Mouse (Mus musculus): ENCODE measurements around the gene Stard7. TPM values are rescaled to one million over a fixed set of nuclear protein-coding genes. Genes with fewer than 3 reads are reported as not detected.
"Not testable (repeated sequence)": the region's sequence is repeated elsewhere in the genome, so short reads cannot be mapped to it uniquely, and the experiment has no call there.

The Stard7 gene
- polyA plus RNA-seq, 1 experiment from 2014 or later = 85.6 TPM

DNA sequence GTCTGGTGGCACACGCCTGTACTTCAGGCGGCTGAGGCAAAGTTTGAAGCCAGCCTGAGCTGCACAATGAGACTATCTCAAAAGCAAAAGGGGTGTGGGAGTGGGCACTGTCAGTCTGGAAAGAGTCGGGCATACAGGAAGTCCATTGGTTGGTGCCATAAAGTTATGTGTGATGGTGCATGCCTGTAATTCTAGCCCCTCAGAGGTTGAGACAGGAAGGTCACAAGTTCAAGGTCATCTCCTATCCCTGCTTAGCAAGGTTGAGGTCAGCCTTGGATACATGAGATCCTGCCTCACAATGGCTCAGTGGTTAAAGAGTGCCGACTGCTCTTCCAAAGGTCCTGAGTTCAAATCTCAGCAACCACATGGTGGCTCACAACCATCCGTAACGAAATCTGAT is 14.7 kb upstream of the Stard7 start:
- Histone ChIP-seq H3K27ac (no peak overlapping the region), H3K4me1 (no peaks in the 10 kb centered on the region), H3K36me3 (replicated peaks) (peaks cover 57% of the 10 kb centered on the region), H3K27me3 (ENCODE audit: poor library complexity, severe bottlenecking) (no peaks in the 10 kb centered on the region), H3K4me3 (no peak overlapping the region), H3K9me3 (no peaks in the 10 kb centered on the region)
- DNase-seq (ENCODE audit: extremely low spot score, low spot score) = no peak
- 88% methylated on average over 6 of the region's 6 CpGs for WGBS

DNA sequence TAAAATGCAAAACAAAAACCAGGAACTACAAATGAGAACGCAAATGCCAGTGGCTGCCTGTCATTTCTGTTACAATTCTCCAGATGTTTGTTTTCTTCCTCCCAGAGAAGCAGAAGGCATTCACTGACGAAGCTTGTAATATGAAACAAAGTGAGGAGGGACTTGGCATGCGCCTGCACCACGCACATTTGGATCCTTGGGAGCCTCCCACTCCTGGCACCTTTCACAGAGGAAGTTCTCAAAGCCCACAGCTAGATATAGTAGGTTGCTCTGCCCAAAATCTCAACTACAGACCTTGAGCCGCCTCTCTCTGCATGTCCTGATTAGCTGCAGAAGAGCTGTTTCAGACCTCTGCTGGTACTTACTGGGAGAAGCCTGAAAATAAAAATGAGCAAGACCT is 10.7 kb upstream of the Stard7 start:
- no peak overlapping the region for H3K27ac ChIP-seq
- H3K9me3 ChIP-seq = no peaks in the 10 kb centered on the region
- 87% methylated on average over 5 of the region's 5 CpGs for WGBS
- no peaks in the 10 kb centered on the region for H3K27me3 ChIP-seq (ENCODE audit: poor library complexity, severe bottlenecking)
- H3K36me3 ChIP-seq (replicated peaks) = peaks cover 48% of the 10 kb centered on the region
- H3K4me1 ChIP-seq = no peaks in the 10 kb centered on the region
- no peak for DNase-seq (ENCODE audit: extremely low spot score, low spot score)
- no peak overlapping the region for H3K4me3 ChIP-seq

DNA sequence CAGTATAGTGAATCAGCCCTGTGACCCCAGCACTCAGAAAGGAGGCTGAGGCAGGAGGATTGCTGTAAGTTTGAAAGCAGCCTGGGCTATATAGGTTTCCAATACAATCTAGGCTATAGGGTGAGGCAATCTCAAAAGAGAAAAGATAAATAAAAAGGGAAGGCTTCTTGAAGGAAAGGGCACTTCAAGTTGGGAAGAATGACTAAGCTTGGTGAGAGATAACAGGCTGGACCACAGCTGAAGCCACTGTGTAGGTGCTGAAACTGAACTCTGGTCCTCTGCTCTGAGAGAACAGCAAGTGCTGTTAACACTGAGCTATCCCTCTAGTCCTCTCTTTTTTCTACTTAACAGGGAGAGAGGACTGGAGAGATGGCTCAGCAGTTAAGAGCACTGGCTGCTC is 7.5 kb upstream of the Stard7 start:
- Histone ChIP-seq H3K27me3 (ENCODE audit: poor library complexity, severe bottlenecking) (no peaks in the 10 kb centered on the region), H3K36me3 (replicated peaks) (peaks cover 28% of the 10 kb centered on the region), H3K4me3 (no peak overlapping the region), H3K27ac (no peak overlapping the region), H3K4me1 (no peaks in the 10 kb centered on the region), H3K9me3 (no peaks in the 10 kb centered on the region)
- DNase-seq (ENCODE audit: extremely low spot score, low spot score) = no peak

DNA sequence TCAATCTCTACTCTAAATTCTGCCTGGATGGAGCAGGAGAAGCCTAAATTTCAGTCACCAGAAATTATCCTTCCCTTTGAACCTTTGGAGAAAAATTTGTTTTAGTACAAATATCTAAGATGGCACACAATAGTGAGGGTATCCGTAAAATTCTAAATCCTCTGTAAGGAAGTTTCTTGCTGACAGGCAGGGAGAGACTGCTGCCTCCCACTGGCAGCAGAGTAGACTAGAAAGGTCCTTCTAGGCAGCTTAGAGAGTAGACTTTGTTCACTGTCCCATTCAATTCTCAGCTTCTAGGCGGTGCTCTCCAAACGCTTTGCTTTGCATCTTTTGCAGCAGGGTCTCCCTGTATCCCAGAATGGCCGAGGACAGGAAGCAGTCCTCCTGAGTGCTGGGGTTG is 2.2 kb upstream of the Stard7 start:
- no peak overlapping the region for H3K27ac ChIP-seq
- no peak overlapping the region for H3K4me3 ChIP-seq
- H3K36me3 ChIP-seq (replicated peaks) = peaks cover 6% of the 10 kb centered on the region
- H3K27me3 ChIP-seq (ENCODE audit: poor library complexity, severe bottlenecking) = no peaks in the 10 kb centered on the region
- 51% methylated on average over 4 of the region's 4 CpGs for WGBS
- peaks cover 15% of the 10 kb centered on the region for H3K4me1 ChIP-seq
- no peaks in the 10 kb centered on the region for H3K9me3 ChIP-seq
- DNase-seq (ENCODE audit: extremely low spot score, low spot score) = no peak

DNA sequence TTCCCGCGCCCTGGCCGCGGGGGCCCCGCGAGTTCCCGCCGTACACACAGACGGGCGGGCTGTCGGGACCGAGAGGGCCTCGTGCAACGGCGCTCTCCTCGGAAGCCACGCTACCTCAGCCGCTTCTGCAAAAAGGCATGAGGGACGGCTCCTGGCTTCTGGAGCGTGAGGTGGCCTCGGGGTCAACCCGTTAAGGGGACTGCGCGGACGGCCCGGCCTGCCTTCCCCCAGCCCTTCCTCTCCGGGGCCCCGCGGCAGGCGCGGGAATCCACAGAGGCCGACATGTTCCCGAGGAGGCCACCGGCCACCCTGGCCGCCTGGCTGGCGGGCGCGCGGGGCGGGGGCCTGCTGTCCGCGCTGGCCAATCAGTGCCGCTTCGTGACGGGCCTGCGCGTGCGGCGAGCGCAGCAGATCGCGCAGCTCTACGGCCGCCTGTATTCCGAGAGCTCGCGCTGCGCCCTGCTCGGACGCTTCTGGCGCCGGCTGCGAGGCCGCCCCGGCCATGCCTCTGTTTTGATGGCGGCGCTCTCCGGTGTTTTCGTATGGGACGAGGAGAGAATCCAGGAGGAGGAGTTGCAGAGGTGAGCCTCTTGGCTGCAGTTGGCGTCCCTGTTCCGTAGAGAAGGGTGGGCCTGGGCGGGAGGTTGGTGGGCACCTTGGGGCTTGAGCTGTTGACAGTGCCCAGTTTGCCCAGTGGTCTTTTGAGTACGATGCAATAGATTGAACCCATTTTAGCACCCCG is 453 bp downstream of the Stard7 start:
- DNase-seq (ENCODE audit: extremely low spot score, low spot score) = peak; percentile 81
- peaks cover 12% of the 10 kb centered on the region for H3K36me3 ChIP-seq (replicated peaks)
- no peaks in the 10 kb centered on the region for H3K9me3 ChIP-seq
- WGBS = under 1% methylated on average over 75 of the region's 75 CpGs
- peaks cover 25% of the 10 kb centered on the region for H3K4me1 ChIP-seq
- H3K27me3 ChIP-seq (ENCODE audit: poor library complexity, severe bottlenecking) = no peaks in the 10 kb centered on the region
- H3K4me3 ChIP-seq = peak overlapping the region; percentile 99
- peak overlapping the region; percentile 98 for H3K27ac ChIP-seq

DNA sequence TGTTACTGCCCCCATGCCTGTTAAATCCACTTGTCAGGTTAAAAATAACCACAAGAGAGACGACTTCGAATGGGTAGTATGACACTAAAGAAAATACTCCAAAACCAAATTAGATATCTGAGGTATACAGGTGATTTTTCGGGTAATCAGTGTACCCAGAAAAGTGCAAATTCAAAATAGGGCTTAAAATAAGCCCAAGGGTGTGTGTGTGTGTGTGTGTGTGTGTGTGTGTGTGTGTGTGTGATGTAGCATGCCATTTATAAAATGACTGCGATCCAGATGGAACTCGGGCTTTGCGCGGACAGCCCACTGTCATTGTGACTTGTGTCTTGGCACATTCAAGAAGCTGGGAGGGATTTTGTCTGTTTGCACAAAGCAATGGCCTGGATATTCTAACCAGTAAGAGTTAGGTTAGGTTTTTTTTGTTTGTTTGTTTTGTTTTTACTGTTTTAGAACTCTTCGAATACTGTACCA is 1.1 kb downstream of the Stard7 start:
- Histone ChIP-seq H3K27ac (peak overlapping the region; percentile 98), H3K4me1 (peaks cover 28% of the 10 kb centered on the region), H3K27me3 (ENCODE audit: poor library complexity, severe bottlenecking) (no peaks in the 10 kb centered on the region), H3K4me3 (peak overlapping the region; percentile 99), H3K36me3 (replicated peaks) (peaks cover 12% of the 10 kb centered on the region), H3K9me3 (no peaks in the 10 kb centered on the region)
- 23% methylated on average over 8 of the region's 8 CpGs for WGBS
- no peak for DNase-seq (ENCODE audit: extremely low spot score, low spot score)

DNA sequence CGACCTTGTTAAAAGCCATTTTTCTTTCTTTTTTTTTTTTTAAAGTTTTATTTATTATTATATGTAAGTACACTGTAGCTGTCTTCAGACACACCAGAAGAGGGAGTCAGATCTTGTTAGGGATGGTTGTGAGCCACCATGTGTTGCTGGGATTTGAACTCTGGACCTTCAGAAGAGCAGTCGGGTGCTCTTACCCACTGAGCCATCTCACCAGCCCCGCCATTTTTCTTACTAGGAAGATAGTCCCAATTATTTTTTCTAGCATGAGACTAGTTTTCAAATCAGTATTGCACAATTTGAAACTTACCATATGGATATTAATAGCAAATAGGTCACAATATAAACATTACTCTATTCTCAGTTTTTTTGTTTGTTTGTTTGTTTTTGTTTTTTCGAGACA is 2.0 kb downstream of the Stard7 start:
- H3K9me3 ChIP-seq; H3K27ac ChIP-seq; H3K27me3 ChIP-seq (ENCODE audit: poor library complexity, severe bottlenecking); DNase-seq (ENCODE audit: extremely low spot score, low spot score): not testable (repeated sequence)
- peaks cover 28% of the 10 kb centered on the region for H3K4me1 ChIP-seq
- WGBS = 88% methylated on average over 4 of the region's 4 CpGs
- peak overlapping the region; percentile 99; the same call in 1 of the 2 replicates for H3K4me3 ChIP-seq
- H3K36me3 ChIP-seq (replicated peaks) = peaks cover 12% of the 10 kb centered on the region

DNA sequence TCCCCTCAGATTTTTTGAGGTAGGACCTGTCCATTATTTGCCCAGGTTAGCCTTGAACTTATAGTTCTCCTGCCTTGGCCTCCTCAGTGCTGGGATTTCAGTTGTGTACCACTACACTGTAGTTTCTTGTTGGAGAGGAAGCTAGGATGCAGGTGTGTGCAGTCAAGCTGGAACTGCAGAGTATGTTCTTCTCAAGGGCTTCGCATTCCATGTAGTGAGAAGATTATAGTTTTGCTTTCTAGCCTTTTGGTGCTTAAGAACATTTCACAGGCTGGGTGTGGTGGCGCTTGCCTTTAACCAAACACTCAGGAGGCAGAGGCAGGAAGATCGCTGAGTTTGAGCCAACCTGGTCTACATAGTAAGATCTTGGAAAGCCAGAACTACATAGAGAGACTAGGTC is 2.8 kb downstream of the Stard7 start:
- H3K9me3 ChIP-seq = no peaks in the 10 kb centered on the region
- peaks cover 28% of the 10 kb centered on the region for H3K4me1 ChIP-seq
- no peak for DNase-seq (ENCODE audit: extremely low spot score, low spot score)
- H3K27me3 ChIP-seq (ENCODE audit: poor library complexity, severe bottlenecking) = no peaks in the 10 kb centered on the region
- 100% methylated on average over 3 of the region's 3 CpGs for WGBS
- H3K4me3 ChIP-seq = no peak overlapping the region
- H3K36me3 ChIP-seq (replicated peaks) = peaks cover 12% of the 10 kb centered on the region
- no peak overlapping the region for H3K27ac ChIP-seq

DNA sequence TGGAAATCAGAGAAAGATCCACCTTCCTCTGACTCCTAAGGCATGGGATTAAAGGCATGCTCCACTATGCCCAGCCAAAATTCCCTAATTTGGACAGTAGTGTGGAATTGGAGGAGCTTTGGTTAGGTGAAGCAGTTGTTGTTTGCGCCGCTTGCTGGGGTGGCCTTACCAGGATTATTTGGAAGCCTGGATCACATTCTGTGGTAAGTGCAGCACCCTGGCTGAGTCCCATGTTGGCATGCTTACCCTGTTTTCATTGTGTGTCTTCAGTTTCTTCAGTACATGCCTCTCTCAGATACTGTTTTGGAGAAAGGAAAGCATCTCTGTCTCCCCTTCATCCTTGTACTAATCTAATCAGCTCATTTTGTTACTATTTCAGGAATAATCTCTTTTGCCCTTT is 4.6 kb downstream of the Stard7 start:
- Histone ChIP-seq H3K27me3 (ENCODE audit: poor library complexity, severe bottlenecking) (no peaks in the 10 kb centered on the region), H3K27ac (no peak overlapping the region), H3K4me1 (peaks cover 28% of the 10 kb centered on the region), H3K9me3 (no peaks in the 10 kb centered on the region), H3K36me3 (replicated peaks) (peaks cover 14% of the 10 kb centered on the region), H3K4me3 (no peak overlapping the region)
- 94% methylated on average over 2 of the region's 2 CpGs for WGBS
- no peak for DNase-seq (ENCODE audit: extremely low spot score, low spot score)

DNA sequence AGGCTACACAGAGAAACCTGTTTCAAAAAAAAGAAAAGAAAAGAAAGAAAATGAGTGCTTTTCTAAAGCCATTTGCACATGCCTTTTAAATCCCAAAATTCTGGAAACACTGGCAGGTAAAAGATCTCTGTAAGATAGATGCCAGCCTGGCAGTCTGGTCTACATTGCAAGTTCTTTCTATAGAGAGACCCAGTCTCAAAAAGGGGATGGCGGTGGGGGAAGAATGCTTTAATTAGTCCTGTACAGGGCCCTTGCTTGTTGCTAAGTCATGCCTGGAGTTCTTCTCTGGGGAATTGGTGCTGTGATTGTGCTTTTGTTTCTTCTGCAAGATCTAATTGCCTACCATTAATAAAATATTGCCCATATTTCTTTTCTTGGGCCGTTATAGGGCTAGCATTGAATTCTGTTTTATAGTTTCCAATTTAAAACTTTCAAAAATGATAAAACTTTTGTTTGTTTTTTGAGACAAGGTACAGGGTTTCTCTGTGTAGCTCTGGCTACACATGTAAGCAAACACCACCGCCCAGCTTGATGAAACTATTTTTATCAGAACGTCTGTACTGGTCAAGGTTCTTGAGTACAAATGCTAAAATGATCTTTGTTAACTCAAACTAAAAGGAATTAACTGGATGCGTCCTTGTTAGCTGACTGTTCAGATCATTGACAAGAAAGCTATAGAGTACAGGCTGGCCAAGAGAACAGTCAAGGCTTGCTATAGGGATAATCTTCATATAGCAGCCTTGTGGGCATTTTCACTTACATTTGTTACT is 5.7 kb downstream of the Stard7 start:
- Histone ChIP-seq H3K4me1 (peaks cover 23% of the 10 kb centered on the region), H3K4me3 (no peak overlapping the region), H3K27me3 (ENCODE audit: poor library complexity, severe bottlenecking) (no peaks in the 10 kb centered on the region), H3K36me3 (replicated peaks) (peaks cover 15% of the 10 kb centered on the region), H3K9me3 (no peaks in the 10 kb centered on the region), H3K27ac (no peak overlapping the region)
- 86% methylated on average over 5 of the region's 5 CpGs for WGBS
- DNase-seq (ENCODE audit: extremely low spot score, low spot score) = no peak

DNA sequence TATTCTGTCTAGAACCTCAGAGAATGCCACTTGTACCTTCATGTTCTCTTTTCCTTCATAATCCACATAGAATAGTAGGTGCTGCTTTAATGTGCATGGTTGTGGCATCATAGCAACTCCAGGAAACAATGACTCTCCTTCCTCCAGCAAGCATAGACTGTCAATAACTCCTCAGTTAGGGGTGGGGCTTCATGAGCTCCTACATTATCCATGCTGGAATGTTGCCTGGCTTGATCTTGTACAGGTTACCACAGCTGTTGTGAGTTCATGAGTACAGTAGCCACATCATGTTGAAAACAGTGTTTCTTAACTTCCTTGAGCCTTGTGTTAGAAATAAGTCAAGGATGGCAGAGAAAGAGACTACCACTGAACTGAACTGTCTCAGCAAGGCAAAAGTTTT is 8.1 kb downstream of the Stard7 start:
- no peak for DNase-seq (ENCODE audit: extremely low spot score, low spot score)
- H3K4me3 ChIP-seq = no peak overlapping the region
- no peaks in the 10 kb centered on the region for H3K9me3 ChIP-seq
- H3K27ac ChIP-seq = no peak overlapping the region
- peaks cover 7% of the 10 kb centered on the region for H3K36me3 ChIP-seq (replicated peaks)
- H3K4me1 ChIP-seq = peaks cover 19% of the 10 kb centered on the region
- no peaks in the 10 kb centered on the region for H3K27me3 ChIP-seq (ENCODE audit: poor library complexity, severe bottlenecking)

DNA sequence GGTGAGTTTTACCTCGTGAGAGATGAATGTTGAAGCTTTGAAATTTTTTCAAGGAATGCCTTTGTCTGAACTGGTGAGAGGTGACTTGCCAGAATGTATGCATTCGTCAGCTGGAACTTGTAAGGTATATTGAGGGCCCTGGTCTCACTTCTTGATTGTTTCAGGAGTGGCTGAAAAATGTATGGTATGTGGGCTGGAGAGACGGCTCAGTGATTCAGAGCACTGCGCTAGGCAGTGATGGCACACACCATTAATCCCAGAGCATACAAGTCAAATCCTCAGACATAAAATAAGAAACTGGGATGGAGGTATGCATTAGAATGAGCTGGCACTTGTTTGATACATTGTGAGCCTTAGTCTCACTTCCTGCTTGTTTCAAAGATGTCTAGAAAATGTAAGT is 22.2 kb downstream of the Stard7 start:
- Histone ChIP-seq H3K27ac (no peak overlapping the region), H3K9me3 (no peaks in the 10 kb centered on the region), H3K4me3 (no peak overlapping the region), H3K36me3 (replicated peaks) (peaks cover 89% of the 10 kb centered on the region), H3K4me1 (no peaks in the 10 kb centered on the region), H3K27me3 (ENCODE audit: poor library complexity, severe bottlenecking) (no peaks in the 10 kb centered on the region)
- DNase-seq (ENCODE audit: extremely low spot score, low spot score) = no peak
- WGBS = 89% methylated on average over 4 of the region's 4 CpGs

DNA sequence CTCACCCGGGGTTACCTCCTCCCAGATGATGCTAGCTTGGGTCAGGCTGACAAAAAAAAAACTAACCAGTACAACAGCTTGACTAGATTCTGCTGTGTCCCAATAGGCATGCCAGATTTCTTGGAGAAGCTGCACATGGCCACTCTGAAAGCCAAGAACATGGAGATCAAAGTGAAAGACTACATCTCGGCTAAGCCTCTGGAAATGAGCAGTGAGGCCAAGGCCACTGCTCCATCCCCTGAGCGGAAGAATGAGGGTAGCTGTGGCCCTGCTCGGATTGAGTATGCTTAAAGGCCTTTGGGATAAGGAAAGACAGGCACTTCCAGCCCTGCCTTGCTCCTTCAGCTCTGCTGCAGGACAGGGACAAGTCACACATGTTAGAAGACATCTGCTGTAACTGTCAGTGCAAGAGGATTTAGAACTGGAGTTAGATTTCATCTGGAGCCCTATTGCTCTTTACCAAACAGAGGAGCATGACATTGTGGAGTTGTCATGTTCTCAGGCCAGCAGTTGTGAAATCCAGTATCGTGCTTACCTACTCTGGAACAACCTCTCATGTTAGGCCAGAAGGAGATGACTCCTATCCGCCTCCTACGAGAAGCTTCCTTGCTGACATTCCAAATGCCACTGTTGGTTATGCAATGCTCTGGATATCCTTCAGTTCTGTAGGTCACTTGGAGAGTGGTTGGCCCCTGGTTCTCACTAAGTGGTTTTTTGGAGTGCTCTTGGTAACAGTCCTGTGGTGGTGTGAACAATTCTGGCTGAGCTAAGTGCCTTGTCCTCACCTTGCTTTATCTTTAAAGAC is 27.2 kb downstream of the Stard7 start:
- no peak for DNase-seq (ENCODE audit: extremely low spot score, low spot score)
- Histone ChIP-seq H3K27me3 (ENCODE audit: poor library complexity, severe bottlenecking) (no peaks in the 10 kb centered on the region), H3K27ac (no peak overlapping the region), H3K4me1 (no peaks in the 10 kb centered on the region), H3K9me3 (no peaks in the 10 kb centered on the region), H3K36me3 (replicated peaks) (peaks cover 94% of the 10 kb centered on the region), H3K4me3 (no peak overlapping the region)
- WGBS = 93% methylated on average over 7 of the region's 7 CpGs
